Mouse (Mus musculus) lung, postnatal 0 days (tissue): ENCODE data around the gene Ddah1.
"Not testable (repeated sequence)": the region's sequence is repeated elsewhere in the genome, so short reads cannot be mapped to it uniquely, and the experiment has no call there.

ENCODE experiments used
- CTCF ChIP-seq: IDR thresholded peaks from 2 replicates; pipeline ENCODE4 v1.5.1; 2016; ENCODE audit warnings: antibody characterized with exemption, mild to moderate bottlenecking
- EP300 ChIP-seq: IDR thresholded peaks from 2 replicates; pipeline ENCODE4 v1.6.1; 2016; ENCODE audit warnings: antibody characterized with exemption, mild to moderate bottlenecking, control low read depth

GRCm38 (mm10) chr3:145913942-145914341 is 155.5 kb downstream of the Ddah1 start:
- not testable (repeated sequence) for TF ChIP-seq CTCF, EP300
